Mouse (Mus musculus) small intestine, adult 2 months (tissue): ENCODE results near the gene Sept11.

ENCODE experiments used
- CTCF ChIP-seq: fragments of 200-500 bp; IDR thresholded peaks from 2 replicates; pipeline ENCODE4 v1.5.1; 2012; ENCODE audit warnings: low read depth, mild to moderate bottlenecking, control low read depth, inconsistent platforms, low read length, moderate library complexity, mixed read lengths; ENCODE audit not compliant: insufficient replicate concordance, insufficient read length; ENCODE audit errors: extremely low read depth
- POLR2A ChIP-seq: fragments of 200-500 bp; IDR thresholded peaks from 2 replicates; pipeline ENCODE4 v1.6.1; 2012; ENCODE audit warnings: low read depth, mild to moderate bottlenecking, control low read depth, inconsistent platforms, low read length, moderate library complexity

DNA sequence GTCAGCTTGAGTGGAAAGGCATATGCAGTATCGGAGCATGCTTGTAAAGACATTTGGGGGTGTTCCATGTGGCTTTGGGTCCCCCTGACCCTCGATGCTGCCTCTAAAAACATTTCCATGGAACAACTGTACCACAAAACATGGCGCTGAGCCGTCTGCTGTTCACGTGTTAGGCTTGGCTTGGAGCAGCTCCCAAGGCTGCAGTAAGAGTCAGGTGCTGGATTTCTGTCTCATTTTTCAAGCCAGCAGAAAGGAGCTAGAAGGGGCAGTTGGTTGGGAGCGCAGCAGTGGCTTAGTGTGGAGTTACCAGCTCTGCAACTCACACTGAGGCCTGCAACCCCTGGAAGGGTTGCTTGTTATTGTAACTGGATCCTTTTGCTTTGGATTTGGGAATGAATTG is 21.3 kb downstream of the Sept11 start:
- TF ChIP-seq CTCF (no peak), POLR2A (no peak)
